Mouse (Mus musculus) embryonic fibroblast, embryonic 13.5 days (primary cell): ENCODE measurements around the gene Thnsl2.

Source experiments
- CTCF ChIP-seq: IDR thresholded peaks from 2 replicates; pipeline ENCODE4 v1.5.1; 2011; ENCODE audit warnings: mild to moderate bottlenecking, control low read depth, low read length, moderate library complexity, borderline replicate concordance; ENCODE audit not compliant: insufficient read depth
- POLR2A ChIP-seq: IDR thresholded peaks from 2 replicates; pipeline ENCODE4 v1.6.1; 2011; ENCODE audit warnings: low read depth, mild to moderate bottlenecking, control low read depth, low read length, moderate library complexity

GRCm38 (mm10) chr6:71161290-71161689, 17.1 kb upstream of the Thnsl2 start:
- TF ChIP-seq CTCF (no peak), POLR2A (no peak)
